Mouse (Mus musculus): ENCODE data around the gene Pla2g2c. TPM values are rescaled to one million over a fixed set of nuclear protein-coding genes. Genes with fewer than 3 reads are reported as not detected.

Gene Pla2g2c
- total RNA-seq (2022), result under 1 TPM; 0.14 to 0.51 (median 0.26) TPM

GRCm38 (mm10) chr4:138724354-138725126 is at the start of gene Pla2g2c:
Gene Pla2g2c, plus strand, starts transcription at chr4:138724792.
- peak in 1 of 2 experiments; percentile 85 for DNase-seq (ENCODE audit: low spot score in 2 of 2)

DNA sequence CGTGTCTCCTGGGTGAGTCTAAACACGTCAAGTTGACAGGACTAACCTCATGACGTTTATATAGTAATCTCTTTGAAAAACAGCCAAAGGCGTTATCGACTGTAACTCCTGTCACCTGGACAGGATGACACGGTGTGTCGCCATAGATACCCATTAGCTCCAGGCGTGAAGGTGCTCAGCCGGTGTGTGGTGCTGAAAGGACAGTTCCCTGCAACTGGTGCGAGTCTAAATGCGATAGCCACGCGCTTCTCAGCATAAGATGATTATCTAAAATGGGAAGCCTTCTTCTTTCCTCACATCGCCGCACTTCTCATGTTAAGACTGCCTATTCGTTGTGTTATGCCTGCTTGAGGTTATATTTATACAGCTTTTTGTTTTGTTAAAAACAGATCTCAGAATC is 48.1 kb upstream of the Pla2g2c start:
- DNase-seq (ENCODE audit: low spot score in 2 of 2), result no peak

DNA sequence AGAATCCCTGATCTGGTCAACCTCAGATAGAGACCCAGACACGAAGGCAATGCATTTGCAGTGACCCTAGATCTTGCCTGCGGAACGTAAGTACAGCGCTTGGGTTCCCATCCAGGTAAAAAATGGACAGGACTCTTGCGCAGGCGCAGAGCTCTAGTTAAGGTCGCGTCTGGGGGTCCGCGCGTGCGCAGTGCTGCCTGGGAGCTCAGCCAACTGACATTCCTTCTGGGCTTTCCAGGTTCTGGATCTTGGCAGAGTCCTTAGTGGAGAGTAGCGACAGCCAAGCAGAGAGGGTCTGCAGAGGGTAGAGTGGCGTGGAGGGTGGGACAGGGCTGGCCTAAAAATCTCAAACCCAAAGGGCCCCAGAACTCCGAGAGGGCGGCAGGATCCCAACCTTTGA is 47.0 kb upstream of the Pla2g2c start:
- DNase-seq (ENCODE audit: low spot score in 2 of 2), result peak; percentile 54 to 63

DNA sequence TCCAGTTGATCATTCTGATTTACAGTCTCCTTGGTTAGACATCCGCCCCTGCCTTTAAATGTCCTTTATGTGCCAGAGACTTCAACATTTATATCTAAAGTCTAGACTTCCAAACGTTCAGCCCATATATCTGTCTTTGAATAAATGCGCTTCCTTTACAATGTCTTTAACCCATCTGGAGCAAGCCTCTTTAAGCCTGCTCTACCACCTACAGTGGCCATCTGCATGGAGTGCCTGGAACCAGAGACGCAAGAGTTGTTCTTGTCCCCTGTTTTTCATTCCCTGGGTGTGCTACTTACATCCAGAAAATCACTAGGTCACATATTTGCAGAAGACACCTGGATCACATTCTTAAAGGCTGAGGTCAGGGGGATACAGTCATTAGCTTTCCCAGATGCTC is 44.5 kb upstream of the Pla2g2c start:
- no peak for DNase-seq (ENCODE audit: low spot score in 2 of 2)

- DNase-seq (ENCODE audit: low spot score in 2 of 2), result no peak
Measured at GRCm38 (mm10) chr4:138682760-138683159, 41.8 kb upstream of the Pla2g2c start.

DNA sequence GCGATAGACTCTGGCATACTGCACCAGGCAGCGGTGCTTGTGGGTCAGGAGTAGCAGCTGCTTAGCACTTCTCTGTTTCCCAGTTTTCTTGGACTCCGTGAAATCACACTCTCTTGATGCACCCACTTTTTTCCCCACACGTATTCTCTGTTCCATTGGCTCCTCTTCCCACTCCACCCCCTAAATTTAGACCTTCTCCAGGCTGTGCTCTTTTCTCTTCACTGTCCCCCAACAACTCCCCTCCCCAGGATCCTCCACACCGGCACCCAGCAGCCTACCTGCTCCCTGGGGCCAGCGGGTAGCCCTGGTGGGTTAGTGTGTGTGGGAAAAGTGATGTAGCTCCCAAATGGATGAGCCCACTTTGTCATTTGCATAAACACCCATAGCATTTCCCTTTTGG is 38.8 kb upstream of the Pla2g2c start:
- DNase-seq (ENCODE audit: low spot score in 2 of 2), result peak in 1 of 2 experiments; percentile 76

- no peak for DNase-seq (ENCODE audit: low spot score in 2 of 2)
Measured at GRCm38 (mm10) chr4:138689094-138689512, 35.5 kb upstream of the Pla2g2c start.

- DNase-seq (ENCODE audit: low spot score in 2 of 2), result no peak
Measured at GRCm38 (mm10) chr4:138690561-138690960, 34.0 kb upstream of the Pla2g2c start.

DNA sequence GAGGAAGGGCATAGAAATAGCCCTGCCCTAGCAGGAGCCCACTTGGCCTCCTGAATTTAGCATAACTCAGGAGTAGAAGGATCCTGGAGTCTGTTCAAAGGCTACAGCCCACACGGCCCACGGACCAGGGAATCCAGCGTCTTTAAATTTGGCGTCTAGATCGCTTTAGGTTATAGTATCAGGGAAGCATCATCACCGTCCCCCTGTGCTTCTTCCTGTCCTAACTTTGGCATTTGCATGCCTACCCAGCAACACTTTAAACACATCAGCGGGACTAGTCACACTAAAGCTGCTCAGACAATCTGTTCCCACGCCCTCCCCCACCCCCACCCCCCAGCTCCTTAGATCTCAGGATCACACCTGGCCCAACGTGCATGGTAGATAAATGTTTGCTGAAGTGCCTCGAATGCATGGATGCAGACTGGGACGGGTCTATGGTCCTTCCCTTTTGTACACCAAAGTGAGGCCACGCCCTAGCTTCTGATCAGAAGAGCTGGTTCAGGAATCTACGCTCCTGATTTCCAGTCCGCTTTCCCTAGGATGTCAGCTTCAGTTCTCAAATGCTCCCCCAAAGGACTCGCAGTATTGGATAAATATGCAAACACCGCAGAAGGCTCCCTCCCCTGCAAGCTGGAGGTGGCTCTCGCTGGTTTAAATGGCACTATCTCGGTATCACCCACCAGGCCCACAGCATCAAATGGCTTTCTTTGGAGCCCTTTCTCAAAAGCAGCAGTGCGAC is 33.0 kb upstream of the Pla2g2c start:
- DNase-seq (ENCODE audit: low spot score in 2 of 2), result peak in 1 of 2 experiments; percentile 86

DNA sequence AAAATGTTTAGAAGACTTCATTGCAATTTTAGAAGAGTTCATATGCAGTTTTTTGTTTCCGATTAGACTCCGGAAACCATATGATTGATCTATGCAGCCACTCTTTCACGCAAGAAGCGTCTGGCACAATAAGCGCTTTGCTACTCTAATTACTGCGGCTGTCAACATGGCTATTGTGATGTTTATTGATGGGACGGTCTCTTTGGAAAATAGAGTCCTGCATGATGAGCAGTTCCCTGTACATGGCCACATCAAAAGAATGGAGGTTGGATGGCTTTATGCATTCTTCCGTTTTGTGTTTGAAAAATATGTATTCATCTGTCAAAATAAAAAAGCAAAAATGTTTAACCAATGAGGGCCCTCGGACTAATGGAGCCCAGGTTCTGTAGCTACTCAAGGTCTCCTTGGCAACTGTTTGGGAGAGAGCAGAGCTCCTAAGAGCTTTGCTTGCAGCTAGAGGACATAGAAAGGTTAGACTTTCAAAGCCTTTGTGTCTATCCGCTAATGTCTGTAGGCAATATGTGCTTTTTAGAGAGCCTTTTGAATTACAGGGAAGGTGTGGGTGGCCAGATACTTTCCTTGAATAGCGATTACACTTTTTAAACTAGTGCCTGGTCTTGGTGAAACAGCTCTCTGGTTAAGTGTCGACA is 31.4 kb upstream of the Pla2g2c start:
- DNase-seq (ENCODE audit: low spot score in 2 of 2), result no peak

DNA sequence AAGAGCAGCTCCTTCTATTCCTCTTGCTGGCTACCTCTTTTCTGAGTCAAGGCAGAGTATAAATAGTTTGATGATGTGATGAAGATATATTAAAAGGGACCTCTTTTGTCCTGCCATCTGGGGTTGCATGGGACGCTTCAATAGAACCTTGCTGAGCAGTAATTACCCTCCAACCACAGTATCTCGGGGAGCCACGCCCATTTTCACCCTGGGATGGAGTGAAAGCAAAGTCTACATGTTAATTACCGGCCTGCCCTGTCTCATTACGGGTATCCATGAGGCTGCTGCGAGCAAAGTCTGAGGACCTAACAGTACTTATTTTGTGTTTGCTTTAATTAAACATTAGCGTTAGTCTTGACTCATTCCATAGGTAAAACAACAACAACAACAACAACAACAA is 27.9 kb upstream of the Pla2g2c start:
- no peak for DNase-seq (ENCODE audit: low spot score in 2 of 2)

- DNase-seq (ENCODE audit: low spot score in 2 of 2), result no peak
Measured at GRCm38 (mm10) chr4:138697166-138697860, 27.3 kb upstream of the Pla2g2c start.

DNA sequence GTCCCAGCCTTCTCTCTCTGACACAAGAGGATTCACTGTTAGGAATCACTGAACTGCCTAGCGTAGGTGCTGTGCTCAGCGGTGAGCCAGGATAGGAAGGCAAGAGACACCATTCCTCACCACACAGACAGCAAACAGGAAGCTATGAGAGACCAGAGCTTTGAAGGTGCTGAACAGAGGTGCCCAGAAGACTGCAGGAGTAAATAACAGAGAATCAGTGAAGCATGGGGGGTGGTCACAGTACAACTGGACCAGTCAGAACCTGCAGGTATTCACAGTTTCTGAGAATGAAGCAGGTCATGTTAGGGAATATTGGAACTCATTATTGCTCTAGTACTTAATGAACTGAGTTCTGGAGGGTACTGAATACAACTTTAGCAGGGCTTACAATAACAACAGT is 26.3 kb upstream of the Pla2g2c start:
- no peak for DNase-seq (ENCODE audit: low spot score in 2 of 2)

GRCm38 (mm10) chr4:138700184-138700982 is 24.2 kb upstream of the Pla2g2c start:
- DNase-seq (ENCODE audit: low spot score in 2 of 2), result no peak

GRCm38 (mm10) chr4:138701111-138701510 is 23.5 kb upstream of the Pla2g2c start:
- DNase-seq (ENCODE audit: low spot score in 2 of 2), result no peak

DNA sequence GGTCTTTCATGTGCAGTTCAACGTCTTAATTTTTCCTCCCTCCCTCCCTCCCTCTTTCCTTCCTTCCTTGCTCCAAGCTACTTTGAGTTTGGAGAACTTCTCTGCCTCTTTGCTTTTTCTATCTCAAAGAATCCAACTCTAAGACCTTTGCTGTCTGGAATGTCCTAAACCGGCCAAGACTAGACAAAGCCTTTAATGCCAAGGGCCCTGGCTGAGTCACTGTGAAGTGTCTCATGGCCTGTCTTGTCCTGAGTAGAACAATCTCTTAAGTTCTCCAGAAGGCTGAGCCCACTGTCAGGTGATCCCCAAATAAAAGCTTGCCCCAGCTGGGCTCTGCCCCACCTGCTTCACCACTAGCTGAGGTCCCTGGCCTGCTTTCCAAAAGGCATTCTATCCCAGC is 22.6 kb upstream of the Pla2g2c start:
- DNase-seq (ENCODE audit: low spot score in 2 of 2), result no peak

DNA sequence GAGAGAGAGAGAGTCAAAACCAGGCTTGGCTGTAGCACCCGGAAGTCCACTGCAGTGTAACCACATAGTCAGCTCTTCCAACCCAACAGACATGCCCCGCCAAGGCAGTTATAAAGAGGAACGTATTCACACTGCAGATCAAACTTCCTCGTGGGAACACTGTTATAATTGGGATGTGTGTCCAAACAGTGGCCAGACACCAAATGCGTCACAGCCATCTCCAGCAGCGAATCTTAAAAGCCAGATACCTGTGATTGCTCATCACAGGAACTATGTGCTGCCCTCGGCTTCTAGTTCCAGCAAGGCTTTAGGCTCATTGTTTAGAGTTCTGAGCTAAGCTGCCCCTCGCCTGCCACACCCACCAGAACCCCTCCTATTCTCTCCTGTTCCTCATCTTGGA is 22.1 kb upstream of the Pla2g2c start:
- no peak for DNase-seq (ENCODE audit: low spot score in 2 of 2)

DNA sequence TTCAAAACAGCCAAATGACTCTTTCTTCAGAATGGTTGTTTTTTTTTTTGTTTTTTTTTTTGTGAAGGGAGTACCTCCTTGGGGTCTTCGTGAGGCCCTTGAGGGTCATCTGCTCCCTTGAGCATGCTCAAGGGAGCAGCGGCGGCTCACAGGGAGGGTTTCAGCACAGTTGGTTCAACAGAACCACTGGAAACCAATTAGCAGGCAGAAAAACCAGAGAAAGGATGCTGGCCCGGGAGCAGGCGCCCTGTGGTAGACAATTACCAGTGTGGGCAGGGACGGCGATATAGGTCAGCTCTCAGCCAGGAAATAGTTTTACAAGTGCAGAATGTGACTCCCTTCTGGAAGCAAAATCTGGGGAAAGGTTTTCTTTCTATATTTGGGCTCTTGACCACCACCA is 21.0 kb upstream of the Pla2g2c start:
- no peak for DNase-seq (ENCODE audit: low spot score in 2 of 2)

DNA sequence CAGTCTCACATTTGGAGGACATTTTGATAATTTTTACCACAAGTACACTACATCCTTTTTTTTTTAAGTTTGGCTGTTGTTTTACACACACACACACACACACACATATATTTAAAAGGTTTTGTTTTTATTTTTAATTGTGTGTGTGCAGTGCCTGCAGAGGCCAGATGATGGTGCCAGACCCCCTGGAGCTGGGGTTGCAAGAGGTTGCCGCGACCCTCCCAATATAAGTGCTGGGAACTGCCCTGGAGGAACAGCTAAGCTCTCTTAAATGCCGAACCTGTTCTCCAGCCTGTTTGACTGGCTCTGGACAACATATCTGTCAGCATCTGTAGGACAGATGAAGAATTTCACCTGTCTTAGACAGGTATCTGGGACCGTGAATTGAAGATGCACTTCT is 20.4 kb upstream of the Pla2g2c start:
- no peak for DNase-seq (ENCODE audit: low spot score in 2 of 2)

DNA sequence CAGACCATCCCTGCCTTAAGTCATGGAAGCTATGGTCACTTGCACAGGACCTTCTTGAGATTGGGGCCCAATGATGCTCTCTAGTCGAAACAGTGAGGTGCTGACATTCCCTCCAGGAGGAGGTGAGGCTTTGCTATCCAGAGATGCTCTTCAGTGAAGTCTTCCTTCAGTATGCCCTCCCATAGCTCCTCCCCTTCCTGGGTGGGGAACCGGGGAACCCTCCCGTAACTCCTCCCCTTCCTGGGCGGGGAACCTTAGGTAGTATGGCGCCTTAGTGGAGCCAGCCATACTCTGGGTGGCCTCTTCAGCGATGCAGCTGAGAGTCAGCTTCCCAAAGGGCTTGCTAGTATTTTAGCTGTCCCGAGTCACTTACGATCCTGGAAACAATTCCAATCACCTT is 18.0 kb upstream of the Pla2g2c start:
- DNase-seq (ENCODE audit: low spot score in 2 of 2), result no peak

- no peak for DNase-seq (ENCODE audit: low spot score in 2 of 2)
Measured at GRCm38 (mm10) chr4:138708636-138709035, 16.0 kb upstream of the Pla2g2c start.

All from left cerebral cortex, adult 8-10 months (tissue).